Mouse (Mus musculus) gastrocnemius, adult 18-20 months (tissue): ENCODE results near the gene Grik3. TPM values are rescaled to one million over a fixed set of nuclear protein-coding genes. Genes with fewer than 3 reads are reported as not detected.

Source experiments
- DNase-seq: peaks from one replicate; pipeline ENCODE4 v3.0.0; 2021; ENCODE audit warnings: low spot score
- total RNA-seq, 2 experiments: library from RNA; stranded (reverse); gene quantifications; 2 replicates each; pipeline ENCODE4 v1.2.3; 2021

Grik3 gene
- total RNA-seq, 2 experiments from 2014 or later: 0.12 to 0.18 TPM

DNA sequence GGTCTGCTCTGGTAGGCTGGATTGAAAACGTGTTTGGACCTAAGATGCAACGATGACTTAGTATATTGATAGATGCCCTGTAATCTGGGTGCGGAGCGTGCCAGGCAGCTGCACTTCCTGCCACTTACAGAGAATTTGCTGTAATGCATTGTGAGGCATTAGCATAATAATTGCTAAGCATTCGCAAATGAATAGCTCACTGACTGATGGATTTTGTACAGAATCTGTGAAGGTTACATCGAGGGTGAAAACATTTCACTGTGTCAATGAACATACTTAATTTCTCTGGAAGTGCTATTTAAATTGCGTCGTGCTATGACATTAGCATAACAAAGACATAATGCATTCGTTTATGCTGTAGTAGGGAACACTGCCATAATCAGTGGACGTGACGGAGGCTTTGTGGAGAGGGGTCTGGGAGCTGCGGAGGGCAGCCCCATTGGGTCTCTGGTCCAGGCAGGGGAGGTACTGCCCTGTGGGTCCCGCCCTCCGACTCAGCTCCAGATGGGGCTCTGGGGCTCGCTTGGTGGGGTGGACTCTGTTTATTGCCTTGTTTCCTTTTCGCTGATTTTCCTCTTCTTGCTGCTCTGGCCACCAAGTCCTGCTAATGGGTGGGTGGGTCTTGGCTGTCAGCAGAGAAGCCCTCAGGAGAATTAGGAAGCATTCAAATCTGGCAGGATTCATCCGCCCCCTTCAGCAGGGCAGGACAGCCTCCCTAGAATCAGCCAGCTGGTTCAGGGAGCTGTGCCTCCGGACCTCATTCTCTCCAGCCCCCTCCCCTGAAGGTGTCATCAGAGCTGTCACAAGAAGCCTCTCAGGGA is 54.7 kb downstream of the Grik3 start:
- DNase-seq: no peak

DNA sequence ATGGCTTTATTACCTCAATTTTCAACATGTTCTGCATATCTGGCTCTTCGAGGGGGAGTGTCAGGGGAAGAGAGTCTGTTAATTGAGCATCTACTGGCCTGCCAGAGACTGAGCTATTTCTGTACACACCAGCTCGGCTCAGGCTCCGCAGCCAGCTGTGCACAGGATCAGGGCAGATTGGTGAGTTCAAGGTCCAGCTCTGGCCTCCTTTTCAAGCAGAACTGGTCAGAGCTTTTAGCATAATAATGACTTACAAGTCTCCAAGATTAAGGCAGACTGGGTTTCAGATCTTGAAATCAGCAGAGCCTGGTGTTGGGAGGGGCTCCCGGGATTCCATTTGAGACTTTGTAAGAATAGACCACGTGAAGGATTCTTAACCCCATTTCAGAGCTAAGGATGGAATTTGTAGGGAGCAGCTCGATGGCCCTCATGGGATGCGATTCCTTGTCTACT is 55.3 kb downstream of the Grik3 start:
- DNase-seq: no peak

DNA sequence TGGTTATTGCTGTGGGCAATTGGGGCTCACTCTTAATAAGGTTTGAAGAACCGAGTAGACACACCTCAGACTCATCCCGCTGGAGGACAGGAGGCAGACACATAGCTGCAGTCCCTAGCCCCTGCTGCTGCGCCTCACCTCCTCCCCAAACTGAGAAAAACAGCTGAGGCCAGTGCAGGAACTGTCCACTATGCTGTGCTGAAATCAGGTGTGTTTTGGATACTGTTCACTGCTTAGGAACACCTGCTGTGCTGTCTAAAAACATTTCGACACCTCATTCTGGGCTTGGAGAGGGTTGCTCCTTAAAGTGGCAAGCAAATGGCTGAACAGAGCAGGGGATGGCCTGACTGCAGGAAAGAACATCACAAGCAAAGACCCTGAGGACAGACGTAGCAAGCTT is 57.7 kb downstream of the Grik3 start:
- DNase-seq: no peak

DNA sequence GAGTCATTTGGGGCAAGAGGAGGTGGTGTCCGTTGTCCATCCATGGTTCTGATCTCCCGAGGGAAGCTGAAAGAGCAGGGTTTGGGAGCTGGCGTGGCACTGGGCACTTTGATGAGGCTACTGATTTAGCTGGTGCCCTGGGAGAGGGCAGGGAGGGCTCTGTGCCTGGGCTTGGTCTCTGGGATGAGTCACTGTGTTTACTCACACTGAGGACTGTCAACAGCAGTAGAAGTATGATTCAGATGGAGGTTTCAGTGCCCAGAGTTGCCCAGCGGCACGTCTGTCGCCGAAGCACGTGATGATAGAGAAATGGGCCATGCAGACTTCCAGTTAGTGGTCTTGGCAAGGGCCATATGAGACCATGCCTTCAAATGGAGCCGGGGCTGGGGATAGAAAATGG is 63.3 kb downstream of the Grik3 start:
- DNase-seq: no peak

DNA sequence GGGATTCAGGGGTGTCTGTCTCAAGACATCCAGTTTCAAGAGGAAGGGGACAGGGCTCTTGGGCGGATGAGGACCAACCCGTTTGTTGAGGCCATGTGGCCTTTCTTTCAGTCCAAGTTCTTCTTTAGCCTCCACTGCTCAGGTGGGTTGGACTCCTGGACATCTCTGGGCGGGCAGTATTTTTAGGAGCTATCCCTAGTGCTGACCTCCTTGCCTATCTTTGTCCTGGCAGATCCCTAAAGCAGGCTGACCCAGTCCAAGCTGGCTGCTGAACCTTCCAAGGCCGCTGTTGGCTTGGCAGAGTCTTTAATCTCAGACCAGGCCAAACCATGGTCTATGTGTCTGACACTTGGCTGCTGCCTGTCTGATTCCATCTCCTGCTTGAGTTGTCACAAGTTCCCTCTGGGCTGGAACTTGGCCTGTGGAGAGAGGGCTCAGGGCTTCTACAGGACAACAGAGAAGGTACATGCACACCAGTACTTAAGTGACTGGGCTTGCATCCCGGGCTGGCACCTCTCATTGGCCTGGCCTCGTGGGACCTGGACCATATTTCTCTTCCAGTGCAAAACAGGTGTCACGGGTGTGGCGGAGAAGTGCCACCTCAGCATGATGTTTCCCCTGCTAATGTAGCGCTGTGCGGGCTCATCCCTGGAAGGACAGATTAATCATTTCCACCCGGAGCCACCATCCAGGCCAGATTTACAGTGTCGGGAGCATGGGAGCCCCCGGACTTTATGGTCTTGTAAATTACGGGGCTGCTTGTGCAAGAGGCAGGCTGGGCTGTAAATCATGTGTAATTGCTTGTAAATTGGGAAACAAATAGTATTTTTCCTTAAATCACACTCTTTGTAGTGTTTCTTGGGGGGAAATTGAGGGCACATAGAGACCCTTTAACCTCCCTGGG is 66.2 kb downstream of the Grik3 start:
- no peak for DNase-seq

DNA sequence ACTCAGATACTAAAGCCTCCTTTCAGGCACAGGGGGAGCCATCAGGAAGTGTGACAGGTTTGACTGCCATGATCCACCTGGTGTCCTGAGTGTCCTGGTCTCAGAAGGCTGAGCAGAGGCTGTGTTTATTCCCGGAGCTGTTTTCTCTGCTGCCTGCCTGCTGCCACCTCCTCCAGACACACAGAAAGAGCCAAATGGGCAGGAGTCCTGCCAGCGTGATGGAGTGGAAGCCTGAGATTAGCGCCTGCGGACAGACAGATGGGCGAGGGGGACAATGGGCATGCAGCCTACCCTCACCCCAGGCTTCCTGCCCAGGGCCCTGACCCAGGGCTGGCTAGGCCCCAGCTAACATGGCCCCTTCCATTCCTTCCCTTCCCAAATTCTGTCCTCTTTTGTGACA is 69.1 kb downstream of the Grik3 start:
- DNase-seq: no peak

DNA sequence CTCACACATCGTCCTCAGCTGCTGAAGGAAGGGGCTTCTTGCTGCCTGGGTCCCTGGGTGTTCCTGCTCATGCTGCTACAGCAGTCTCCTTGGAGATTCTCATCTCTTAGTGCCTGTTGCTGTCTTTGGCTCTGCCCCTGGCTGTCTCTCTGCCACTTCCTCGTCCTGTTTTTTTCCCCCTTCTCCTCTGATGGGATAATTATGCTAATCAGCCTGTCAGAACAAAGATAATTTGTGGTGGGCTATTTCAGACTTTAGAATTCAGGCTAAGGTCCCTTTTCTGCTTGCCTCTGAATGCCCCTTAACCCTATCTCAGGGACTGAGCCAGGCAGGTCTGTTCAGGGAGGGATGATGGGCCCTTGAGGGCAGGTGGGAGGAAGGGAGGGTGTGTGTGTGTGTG is 70.3 kb downstream of the Grik3 start:
- DNase-seq: no peak

DNA sequence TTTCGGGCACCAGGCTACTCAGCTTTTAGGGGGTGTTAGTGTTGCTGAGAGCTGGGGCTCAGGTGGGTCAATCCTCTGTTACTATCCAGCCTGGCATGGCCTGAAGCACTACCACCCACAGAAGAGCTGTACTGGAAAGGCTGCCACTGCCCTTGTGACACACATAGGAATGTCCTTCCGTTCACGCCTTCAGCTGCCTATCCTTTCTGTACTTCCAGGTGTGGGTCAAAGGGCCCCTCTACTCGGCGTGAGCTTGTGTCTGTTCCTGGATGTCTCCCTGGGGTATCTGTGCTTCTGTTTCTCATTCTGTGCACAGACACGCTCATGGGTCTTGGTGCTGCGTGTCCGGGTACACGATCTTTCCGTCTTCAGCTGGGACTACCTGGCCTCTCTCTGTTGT is 73.1 kb downstream of the Grik3 start:
- DNase-seq: no peak

DNA sequence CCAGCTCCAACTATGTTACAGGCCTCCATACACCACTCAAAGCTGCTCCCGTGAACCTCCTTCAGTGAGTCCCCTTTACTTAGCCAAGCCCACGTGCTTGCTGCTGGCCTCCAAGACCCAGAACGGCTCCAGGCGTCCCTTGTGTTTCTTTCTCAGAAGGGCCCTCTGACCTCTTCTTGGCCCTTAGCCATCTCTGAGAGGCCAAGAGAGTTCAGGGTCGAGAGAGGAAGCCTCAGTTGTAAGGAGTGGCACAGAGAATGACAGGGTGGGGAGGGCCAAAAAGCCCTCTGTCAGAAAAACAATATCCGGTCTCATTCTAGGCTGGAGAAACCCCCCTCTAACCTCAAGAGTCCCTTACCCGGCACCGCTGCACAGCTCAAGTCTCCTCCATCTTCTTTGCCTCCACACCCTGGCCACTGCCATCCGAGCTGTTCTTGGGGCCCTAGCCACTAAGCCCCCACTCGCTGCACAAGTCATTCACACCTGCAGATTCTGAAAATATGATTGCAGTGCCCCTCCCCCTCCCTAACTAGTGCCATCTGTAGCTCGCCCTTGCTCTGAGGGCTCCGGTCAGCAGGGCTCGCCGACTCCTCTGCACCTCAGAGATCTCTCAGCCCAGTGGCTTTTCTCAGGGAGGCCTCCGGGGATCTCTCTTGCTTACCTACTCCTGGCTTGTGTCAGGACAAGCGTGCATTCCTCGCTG is 73.7 kb downstream of the Grik3 start:
- no peak for DNase-seq

DNA sequence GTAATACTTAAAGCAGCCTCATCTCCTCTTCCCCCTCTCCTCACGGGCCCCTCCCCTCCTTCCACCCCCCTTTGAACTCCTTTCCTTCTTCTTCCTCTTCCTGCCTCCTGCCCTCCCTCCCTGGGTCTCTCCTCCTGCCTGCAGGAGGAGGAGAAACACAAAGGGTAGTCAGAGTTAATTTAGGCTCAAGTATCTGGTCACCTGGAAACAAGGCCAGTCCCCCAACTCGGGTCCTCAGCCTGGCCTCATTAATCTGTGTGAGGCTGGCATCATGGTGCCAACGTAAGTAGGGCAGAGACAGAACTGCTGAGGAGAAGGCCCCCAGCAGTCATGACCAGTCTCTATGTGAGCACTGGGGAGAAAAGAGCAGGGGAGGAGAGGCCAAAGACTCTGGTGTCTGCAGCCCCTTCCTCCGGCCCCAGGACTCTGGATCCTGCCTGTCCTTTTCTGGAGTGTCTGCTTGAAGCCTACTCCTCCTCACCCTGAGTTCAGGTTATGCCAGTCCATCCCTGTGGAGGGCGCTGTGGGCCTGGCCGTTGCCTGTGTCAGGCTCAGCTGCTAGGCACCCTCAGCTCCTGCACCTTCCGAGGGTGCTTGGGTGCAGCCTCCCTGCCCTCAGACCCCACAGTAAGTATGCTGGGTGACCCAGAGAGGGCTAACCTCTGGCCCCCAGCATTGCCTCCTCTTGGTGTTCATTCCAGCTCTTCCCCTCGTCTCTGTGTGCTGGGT is 75.4 kb downstream of the Grik3 start:
- no peak for DNase-seq

DNA sequence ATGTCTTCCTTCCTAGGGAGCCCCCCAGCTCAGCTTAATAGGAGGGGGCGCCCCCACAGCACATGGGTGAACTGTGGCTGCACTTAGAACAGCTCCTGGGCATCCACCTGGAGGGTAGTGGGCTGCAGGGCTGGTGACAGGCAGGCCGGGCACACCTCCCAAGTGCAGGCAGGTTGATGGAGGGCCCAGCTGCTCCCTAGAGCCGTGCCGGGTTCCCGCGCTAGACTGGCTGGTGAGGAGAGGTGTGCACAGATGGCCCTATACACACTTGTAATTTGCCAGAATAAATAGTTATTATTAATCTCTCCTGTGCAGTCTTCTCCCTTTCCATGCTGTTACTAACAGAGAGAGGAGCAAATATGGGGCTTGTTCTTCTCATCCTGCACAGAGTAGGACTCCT is 77.7 kb downstream of the Grik3 start:
- DNase-seq: no peak

DNA sequence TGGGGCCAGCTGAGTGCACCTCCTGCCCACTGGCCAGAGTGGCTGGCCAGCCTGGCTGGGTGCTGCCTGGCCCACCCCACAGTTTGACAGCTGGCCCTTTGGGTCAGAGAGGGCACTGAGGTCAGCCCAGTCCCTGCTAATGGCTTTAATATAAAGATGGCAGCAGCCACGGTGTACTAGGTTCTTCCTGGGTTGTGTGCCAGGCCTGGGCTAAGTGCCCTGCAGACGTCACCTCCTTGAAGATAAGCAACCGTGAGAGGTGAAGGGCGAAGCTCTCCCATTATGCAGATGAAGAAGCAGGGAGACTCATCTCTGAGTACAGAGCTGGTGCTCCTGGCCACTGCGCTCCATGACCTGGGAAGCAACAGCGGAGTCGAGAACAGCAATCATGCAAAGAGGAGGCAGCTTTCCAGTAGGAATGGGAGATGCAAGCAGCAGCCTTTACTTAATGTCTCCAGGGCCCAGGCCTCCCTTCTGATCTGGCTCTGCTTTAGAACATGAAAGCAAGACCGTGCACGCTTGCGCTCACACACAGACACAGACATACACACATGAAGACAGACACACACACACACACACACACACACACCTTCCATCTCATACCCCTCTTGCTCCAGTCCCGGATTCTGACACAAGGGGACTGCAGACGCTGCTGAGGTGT is 81.3 kb downstream of the Grik3 start:
- DNase-seq: no peak

DNA sequence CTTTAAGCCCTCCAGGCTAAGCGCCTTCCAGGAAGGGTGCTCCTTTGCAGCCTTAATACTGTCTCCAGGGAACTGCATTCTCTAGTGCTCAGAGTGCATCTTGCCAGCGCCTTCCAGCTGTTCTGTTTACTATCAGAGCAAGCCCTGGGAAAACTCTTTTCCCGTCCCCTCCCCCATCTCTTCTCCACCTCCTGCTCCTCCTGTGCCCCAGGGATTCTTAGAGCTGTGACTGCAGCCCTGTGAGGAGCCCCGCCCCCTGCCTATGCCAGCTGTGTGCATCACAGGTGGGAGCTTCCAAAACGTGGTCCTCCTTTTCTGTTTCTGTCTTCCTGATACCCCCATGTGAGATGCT is 81.8 kb downstream of the Grik3 start:
- DNase-seq: no peak

DNA sequence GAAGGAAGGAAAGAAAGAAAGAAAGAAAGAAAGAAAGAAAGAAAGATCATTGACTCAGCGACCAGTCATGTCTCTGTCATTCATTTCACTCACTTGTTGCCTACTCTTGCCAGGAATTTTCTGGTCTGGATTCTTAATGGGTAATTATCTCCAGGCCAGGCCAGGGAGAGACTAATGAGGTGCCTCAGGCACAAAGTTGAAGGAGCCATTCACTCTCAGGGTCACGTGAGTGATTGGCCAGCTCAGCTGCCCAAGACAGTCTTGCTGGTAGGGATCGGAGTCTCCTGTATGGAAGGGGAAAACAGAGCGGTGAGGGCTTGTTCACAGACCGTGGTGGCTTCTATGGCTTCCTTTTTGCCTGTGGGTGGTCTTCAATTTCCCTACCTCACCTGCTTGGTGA is 82.5 kb downstream of the Grik3 start:
- no peak for DNase-seq

DNA sequence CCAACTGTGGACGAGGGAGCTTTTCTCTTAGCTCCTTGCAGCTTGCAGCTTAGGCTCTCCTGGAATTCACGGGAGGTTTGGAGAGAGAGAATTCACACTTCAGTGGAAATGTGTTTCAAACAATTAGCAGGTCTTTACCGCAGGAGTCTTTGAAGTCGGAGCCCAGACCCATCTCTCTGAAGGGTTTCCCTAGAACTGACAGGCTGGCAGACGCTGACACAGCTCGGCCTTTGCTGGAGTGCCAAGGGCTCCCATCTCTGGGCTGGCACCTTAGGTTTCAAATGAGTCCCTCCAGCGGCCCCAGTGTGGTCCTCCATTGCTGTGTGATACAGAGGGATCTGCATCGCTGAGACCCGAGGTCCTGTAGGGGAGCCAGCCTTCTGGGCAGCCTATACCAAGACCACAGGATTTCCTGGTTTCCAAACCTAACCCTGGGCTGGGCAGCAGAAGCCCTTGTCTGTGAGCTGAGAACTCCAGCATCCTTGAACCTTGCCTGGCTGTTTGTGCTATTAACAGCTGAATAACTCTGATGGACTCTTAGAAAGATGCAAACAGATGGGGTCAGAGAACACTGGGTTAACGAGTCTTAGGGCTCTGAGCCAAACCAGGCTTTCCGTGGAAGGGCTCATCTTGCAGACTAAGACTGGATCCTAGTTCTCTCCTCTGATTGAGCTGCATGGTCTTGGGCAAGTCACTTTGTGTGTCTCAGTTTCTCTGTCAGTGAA is 83.6 kb downstream of the Grik3 start:
- DNase-seq: no peak

DNA sequence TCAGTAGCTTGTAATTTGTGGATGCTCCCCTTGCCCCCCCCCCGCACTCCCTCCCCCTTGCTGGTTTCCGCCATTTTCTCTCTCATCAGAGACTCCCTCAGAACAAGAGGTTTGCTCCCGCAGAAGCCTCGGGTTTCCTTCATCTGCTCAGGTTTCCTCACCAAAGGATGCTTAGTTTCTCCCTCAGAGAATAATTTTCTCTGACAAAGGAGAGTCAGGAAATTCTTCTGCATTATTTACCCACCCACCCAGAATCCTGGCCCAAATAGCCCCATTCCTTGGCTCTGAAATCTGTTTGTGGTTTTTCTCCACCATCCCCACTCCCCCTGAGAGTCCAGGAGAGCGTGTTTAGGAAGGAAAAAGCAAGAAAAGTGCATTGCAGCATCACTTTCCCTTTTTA is 89.8 kb downstream of the Grik3 start:
- DNase-seq: no peak

DNA sequence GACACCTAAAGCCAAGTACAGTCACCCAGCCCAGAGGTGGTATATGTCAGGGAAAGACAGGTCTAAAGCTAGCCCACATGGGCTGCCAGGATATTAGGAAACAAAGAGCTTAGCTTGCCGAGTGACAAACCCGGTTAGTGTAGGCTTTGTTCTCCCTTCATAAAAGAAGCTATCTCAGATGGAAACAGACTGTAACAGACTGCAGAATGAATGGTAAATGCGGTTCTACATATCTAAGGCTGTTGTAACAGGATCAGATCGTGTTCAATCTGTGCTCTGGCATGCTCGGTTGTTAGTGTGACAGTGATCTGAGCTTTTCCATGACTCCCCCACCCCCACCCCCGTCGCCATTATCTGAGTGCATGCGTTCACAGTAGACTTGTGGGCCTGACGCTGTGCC is 92.8 kb downstream of the Grik3 start:
- no peak for DNase-seq

DNA sequence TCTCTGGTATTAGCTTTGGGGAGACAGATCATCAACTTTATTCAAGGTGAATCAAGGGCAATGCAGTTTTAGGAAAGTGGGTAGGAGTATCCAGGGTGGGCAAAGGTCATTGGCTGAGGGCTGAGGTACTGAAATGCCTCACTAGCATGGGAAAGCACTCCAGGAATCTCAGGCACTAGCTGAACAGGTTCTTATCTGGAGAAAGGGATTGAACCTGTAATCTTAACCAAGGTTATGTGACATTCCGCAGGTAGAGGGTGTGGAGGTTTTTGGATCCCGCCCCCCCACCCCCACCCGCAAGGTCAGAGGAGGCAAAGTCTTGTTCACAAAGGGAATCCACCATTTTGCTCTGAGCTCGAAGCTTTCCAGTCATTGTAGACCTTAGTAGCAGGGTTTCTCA is 93.4 kb downstream of the Grik3 start:
- DNase-seq: no peak

DNA sequence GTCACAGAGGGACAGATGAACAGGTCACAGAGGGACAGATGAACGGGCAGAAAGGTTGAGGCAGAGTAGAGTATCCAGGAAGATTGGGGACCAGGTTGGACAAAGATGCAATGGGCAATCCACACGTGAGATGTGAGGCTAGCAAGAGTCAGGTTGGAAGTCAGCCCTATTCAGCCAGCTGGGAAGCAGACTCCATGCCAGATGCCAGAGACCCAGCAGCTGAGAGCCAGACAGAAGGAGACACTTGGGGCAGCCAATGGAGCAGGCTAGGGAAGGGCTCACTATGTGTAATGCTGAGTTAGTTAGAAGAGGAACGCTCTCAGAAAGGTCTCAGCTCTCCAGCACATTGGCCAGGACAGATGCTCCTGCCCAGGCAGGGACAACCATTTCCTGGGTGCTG is 94.2 kb downstream of the Grik3 start:
- no peak for DNase-seq

DNA sequence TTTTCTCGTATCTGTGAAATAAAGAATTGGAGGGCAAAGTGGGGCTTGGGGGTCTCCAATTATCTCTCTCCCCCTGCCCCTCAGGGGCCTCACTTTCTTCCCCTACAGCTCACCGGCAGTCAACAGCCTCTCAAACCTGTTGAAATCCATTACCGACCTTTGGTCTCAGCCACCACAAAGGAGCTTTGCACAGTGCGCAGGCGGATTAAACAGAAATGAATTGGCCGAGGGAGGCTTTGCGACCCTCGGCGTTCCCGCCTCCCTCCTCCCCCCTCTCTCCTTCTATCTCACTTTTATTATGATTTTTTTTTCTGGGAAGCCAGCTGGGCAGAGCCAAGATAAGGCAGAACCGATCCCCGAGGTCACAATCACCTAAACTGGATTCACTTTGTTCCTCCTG is 97.1 kb downstream of the Grik3 start:
- no peak for DNase-seq
